Comparison of ENCODE assay signal across 8 mouse cellular contexts in the genomic region with DNA sequence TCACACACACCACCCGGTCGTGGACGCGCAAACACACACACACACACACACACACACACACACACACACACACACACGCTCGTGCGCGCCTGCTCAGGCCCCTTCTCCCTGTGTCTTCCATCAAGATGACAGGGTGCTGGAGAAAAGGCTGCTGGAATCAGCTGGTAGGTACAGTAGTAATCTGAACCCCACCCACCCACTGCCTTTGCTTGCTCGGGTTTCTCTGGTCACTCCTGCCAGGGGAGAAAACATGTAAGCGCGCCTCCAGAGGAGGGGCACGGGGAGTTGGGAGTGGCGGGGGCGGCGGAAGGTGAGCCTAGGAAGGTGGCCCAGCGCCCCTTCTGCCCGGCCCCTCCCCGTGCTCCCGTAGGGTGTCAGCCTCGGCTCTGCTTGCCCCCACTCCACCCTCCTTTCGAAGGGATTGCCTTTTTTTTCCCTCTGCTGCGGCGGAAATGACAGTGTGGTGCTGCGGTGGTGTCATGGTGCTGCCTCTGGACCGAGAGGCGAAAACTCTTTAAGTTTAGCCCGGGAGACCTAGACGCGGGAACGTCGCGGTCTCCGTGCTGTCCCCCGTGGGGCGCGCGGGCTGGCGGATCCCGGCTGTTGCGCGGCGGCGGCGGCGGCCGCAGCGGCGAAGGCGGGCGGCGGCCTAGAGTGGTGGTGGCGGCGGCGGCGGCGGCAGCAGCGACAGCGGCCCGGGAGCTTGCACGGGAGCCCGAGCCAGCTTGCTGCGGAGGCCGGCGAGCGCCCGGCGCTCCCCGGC. TPM values are rescaled to one million over a fixed set of nuclear protein-coding genes. Genes with fewer than 3 reads are reported as not detected.
A peak's percentile ranks its signal among the peaks of the same experiment; 100 is the strongest.
DNase-seq lines count a peak whose midpoint lies in the region; ATAC-seq and TF ChIP-seq lines count a peak whose summit lies in the region.

Mid2 (plus strand) TSS at position 121 of the 763 bp plus-strand sequence.

- peaks cover 85% of the 10 kb centered on the region for H3K27me3 ChIP-seq in embryonic facial prominence, embryonic 13.5 days
- peaks cover 35% of the 10 kb centered on the region for H3K27me3 ChIP-seq in heart, embryonic 10.5 days (ENCODE audit: insufficient read depth, poor library complexity, severe bottlenecking)
- no peaks in the 10 kb centered on the region for H3K27me3 ChIP-seq in kidney, adult 2 months (replicated peaks; ENCODE audit: control insufficient read depth, insufficient read depth, low read length)
- peaks cover 79% of the 10 kb centered on the region for H3K27me3 ChIP-seq in limb, embryonic 13.5 days
- H3K27me3 ChIP-seq in midbrain, embryonic 15.5 days (replicated peaks), result peaks cover 31% of the 10 kb centered on the region
- H3K27me3 ChIP-seq in testis, adult 2 months (ENCODE audit: control insufficient read depth, insufficient read depth, low read length), result no peaks in the 10 kb centered on the region

- H3K27ac ChIP-seq in embryonic facial prominence, embryonic 13.5 days, result peak within 1 kb of the TSS; percentile 28; the same call in 1 of the 2 replicates
- H3K27ac ChIP-seq in heart, embryonic 10.5 days, result peak within 1 kb of the TSS; percentile 93
- H3K27ac ChIP-seq in kidney, adult 2 months (ENCODE audit: insufficient read depth, low read depth, low read length), result peak within 1 kb of the TSS; percentile 88
- no peak within 1 kb of the TSS for H3K27ac ChIP-seq in limb, embryonic 13.5 days
- peak within 1 kb of the TSS; percentile 77 for H3K27ac ChIP-seq in midbrain, embryonic 15.5 days
- peak within 1 kb of the TSS; percentile 70 for H3K27ac ChIP-seq in testis, adult 2 months (ENCODE audit: control insufficient read depth, insufficient read depth, low read depth, low read length)

- H3K4me3 ChIP-seq in embryonic facial prominence, embryonic 13.5 days, result peak within 1 kb of the TSS; percentile 55
- H3K4me3 ChIP-seq in heart, embryonic 10.5 days, result peak within 1 kb of the TSS; percentile 73
- peak within 1 kb of the TSS; percentile 98 for H3K4me3 ChIP-seq in kidney, adult 2 months (ENCODE audit: insufficient read depth, low read depth, low read length)
- peak within 1 kb of the TSS; percentile 56 for H3K4me3 ChIP-seq in limb, embryonic 13.5 days
- peak within 1 kb of the TSS; percentile 62 for H3K4me3 ChIP-seq in midbrain, embryonic 15.5 days
- H3K4me3 ChIP-seq in testis, adult 2 months (ENCODE audit: control insufficient read depth, low read depth, low read length), result peak within 1 kb of the TSS; percentile 88

- 16% methylated on average over 46 of the region's 68 CpGs for WGBS in embryonic facial prominence, embryonic 13.5 days
- 16% methylated on average over 64 of the region's 68 CpGs for WGBS in heart, embryonic 10.5 days
- WGBS in kidney, adult 2 months, result 2% methylated on average over 56 of the region's 68 CpGs
- WGBS in limb, embryonic 13.5 days, result 17% methylated on average over 55 of the region's 68 CpGs
- 25% methylated on average over 58 of the region's 68 CpGs for WGBS in midbrain, embryonic 15.5 days

- no peak for TF ChIP-seq POLR2A in kidney, adult 2 months (IDR thresholded peaks at IDR 0.05; ENCODE audit: low read depth, low read length)
- TF ChIP-seq POLR2A in testis, adult 2 months (IDR thresholded peaks at IDR 0.05; ENCODE audit: control insufficient read depth, low read depth, low read length), result no peak

- peak within 1 kb of the TSS; percentile 66 for H3K4me2 ChIP-seq in embryonic facial prominence, embryonic 13.5 days
- H3K4me2 ChIP-seq in limb, embryonic 13.5 days (replicated peaks), result peak within 1 kb of the TSS; percentile 77
- peak within 1 kb of the TSS; percentile 66 for H3K4me2 ChIP-seq in midbrain, embryonic 15.5 days

- no peaks in the 10 kb centered on the region for H3K36me3 ChIP-seq in embryonic facial prominence, embryonic 13.5 days
- no peaks in the 10 kb centered on the region for H3K36me3 ChIP-seq in heart, embryonic 10.5 days
- no peaks in the 10 kb centered on the region for H3K36me3 ChIP-seq in kidney, adult 2 months (ENCODE audit: control insufficient read depth, insufficient read depth, low read length)
- H3K36me3 ChIP-seq in limb, embryonic 13.5 days, result no peaks in the 10 kb centered on the region
- H3K36me3 ChIP-seq in midbrain, embryonic 15.5 days (replicated peaks), result no peaks in the 10 kb centered on the region
- no peaks in the 10 kb centered on the region for H3K36me3 ChIP-seq in testis, adult 2 months (ENCODE audit: control insufficient read depth, insufficient read depth, low read length)

- H3K9ac ChIP-seq in embryonic facial prominence, embryonic 13.5 days, result peak within 1 kb of the TSS; percentile 76
- H3K9ac ChIP-seq in limb, embryonic 13.5 days, result peak within 1 kb of the TSS; percentile 72
- H3K9ac ChIP-seq in midbrain, embryonic 15.5 days, result peak within 1 kb of the TSS; percentile 67

- H3K9me3 ChIP-seq in embryonic facial prominence, embryonic 13.5 days, result no peaks in the 10 kb centered on the region
- H3K9me3 ChIP-seq in heart, embryonic 10.5 days, result no peaks in the 10 kb centered on the region
- H3K9me3 ChIP-seq in limb, embryonic 13.5 days, result no peaks in the 10 kb centered on the region
- no peaks in the 10 kb centered on the region for H3K9me3 ChIP-seq in midbrain, embryonic 15.5 days

- no peaks in the 10 kb centered on the region for H3K4me1 ChIP-seq in embryonic facial prominence, embryonic 13.5 days
- H3K4me1 ChIP-seq in heart, embryonic 10.5 days, result no peaks in the 10 kb centered on the region
- no peaks in the 10 kb centered on the region for H3K4me1 ChIP-seq in kidney, adult 2 months (ENCODE audit: control insufficient read depth, insufficient read depth, low read length)
- H3K4me1 ChIP-seq in limb, embryonic 13.5 days, result no peaks in the 10 kb centered on the region
- no peaks in the 10 kb centered on the region for H3K4me1 ChIP-seq in midbrain, embryonic 15.5 days
- no peaks in the 10 kb centered on the region for H3K4me1 ChIP-seq in testis, adult 2 months (ENCODE audit: control insufficient read depth, insufficient read depth, low read length)

- ATAC-seq in embryonic facial prominence, embryonic 13.5 days (ENCODE audit: insufficient number of reproducible peaks, insufficient read depth, low FRiP score, low TSS enrichment, low read depth), result 0 out of 2 replicates have a peak, but pooled peaks have one; percentile 15
- ATAC-seq in limb, embryonic 13.5 days (ENCODE audit: low FRiP score, low read depth), result peak; percentile 71
- ATAC-seq in midbrain, embryonic 15.5 days (replicated peaks), result peak; percentile 87

- no peak for TF ChIP-seq CTCF in kidney, adult 2 months (conservative IDR thresholded peaks at IDR 0.05; ENCODE audit: insufficient read depth, insufficient read length, low read depth, low read length)
- no peak for TF ChIP-seq CTCF in testis, adult 2 months (IDR thresholded peaks at IDR 0.05; ENCODE audit: control insufficient read depth, insufficient read depth, insufficient replicate concordance, low read depth, low read length)

- DNase-seq in A20 (ENCODE audit: low read depth, low spot score), result peak; percentile 63
- peak; percentile 57 for DNase-seq in adrenal gland, postnatal 14 days
- peak; percentile 76 for DNase-seq in heart, embryonic 10.5 days (ENCODE audit: low spot score)
- DNase-seq in kidney, adult 2 months, result peak; percentile 38

RNA-seq across cellular contexts. Expression of gene Mid2, which starts in this region (rescaled TPM):
- total RNA-seq in adrenal gland, postnatal 14 days (2021), result 20.7 and 29.2 TPM in 2 replicates
- polyA plus RNA-seq in embryonic facial prominence, embryonic 13.5 days (2015; fragmentation: Nextera tagmentation; extraction: Ambion mirVana), result 4.1 and 4.2 TPM in 2 replicates
- polyA plus RNA-seq in heart, embryonic 10.5 days (2016; fragmentation: Nextera tagmentation; extraction: Ambion mirVana), result 6.5 and 12.9 TPM in 2 replicates
- polyA plus RNA-seq in kidney, adult 2 months (2012; rRNA removed), result 8.6 and 9.8 TPM in 2 replicates
- 3.0 and 3.2 TPM in 2 replicates for polyA plus RNA-seq in limb, embryonic 13.5 days (2015; fragmentation: Nextera tagmentation; extraction: Ambion mirVana)
- polyA plus RNA-seq in midbrain, embryonic 15.5 days (2015; fragmentation: Nextera tagmentation; extraction: Ambion mirVana), result 5.7 and 8.1 TPM in 2 replicates
- 0.83 and 1.0 TPM in 2 replicates for polyA plus RNA-seq in testis, adult 2 months (2012; rRNA removed)

Comparison
In these comparisons a context has a peak if more than half of its experiments do, and no peak if none do; other contexts are left out.
1. ATAC-seq: peak in every context shown above with its lines; median percentile 87 in midbrain, embryonic 15.5 days; 71 in limb, embryonic 13.5 days; 15 in embryonic facial prominence, embryonic 13.5 days.